Mouse (Mus musculus) midbrain, embryonic 10.5 days (tissue): ENCODE data around the gene Gm21921. TPM values are rescaled to one million over a fixed set of nuclear protein-coding genes. Genes with fewer than 3 reads are reported as not detected.
"Not testable (repeated sequence)": the region's sequence is repeated elsewhere in the genome, so short reads cannot be mapped to it uniquely, and the experiment has no call there.

Experiments
- DNase-seq: peaks from one replicate; pipeline ENCODE4 v3.0.0-alpha.2; 2017; ENCODE audit warnings: low spot score
- H3K27ac ChIP-seq: fragments of 300-500 bp; sonication (generic); replicated peaks from 2 replicates; pipeline ENCODE4 v1.5.1; 2016; ENCODE audit warnings: mild to moderate bottlenecking
- H3K27me3 ChIP-seq: fragments of 300-500 bp; sonication (generic); 2 replicates; pipeline ENCODE4 v1.6.1; 2016; ENCODE audit warnings: low read depth, mild to moderate bottlenecking; ENCODE audit not compliant: poor library complexity, severe bottlenecking
- H3K36me3 ChIP-seq: fragments of 300-500 bp; sonication (generic); 2 replicates; pipeline ENCODE4 v1.6.1; 2016; ENCODE audit warnings: mild to moderate bottlenecking, moderate library complexity
- H3K4me1 ChIP-seq: fragments of 300-500 bp; sonication (generic); 2 replicates; pipeline ENCODE4 v1.6.1; 2016
- H3K4me3 ChIP-seq: fragments of 300-500 bp; sonication (generic); 2 replicates; pipeline ENCODE4 v1.5.1; 2016; ENCODE audit warnings: mild to moderate bottlenecking, moderate library complexity
- H3K9me3 ChIP-seq: fragments of 300-500 bp; sonication (generic); replicated peaks from 2 replicates; pipeline ENCODE4 v1.6.1; 2016; ENCODE audit warnings: mild to moderate bottlenecking
- WGBS: fragments of 180-500 bp; shearing (Covaris S2); methylation state at CpG from one replicate; pipeline ENCODE4 v1.1.7; 2016; 5-methylcytosine and 5-hydroxymethylcytosine counted together
- polyA plus RNA-seq: library from polyadenylated mRNA; unstranded; fragments of >200 nt; fragmentation: Nextera tagmentation; extraction: Ambion mirVana; gene quantifications from 2 replicates; pipeline ENCODE4 v1.2.1, GENCODE M21; 2016

The Gm21921 gene
- polyA plus RNA-seq = not detected in 2 replicates

DNA sequence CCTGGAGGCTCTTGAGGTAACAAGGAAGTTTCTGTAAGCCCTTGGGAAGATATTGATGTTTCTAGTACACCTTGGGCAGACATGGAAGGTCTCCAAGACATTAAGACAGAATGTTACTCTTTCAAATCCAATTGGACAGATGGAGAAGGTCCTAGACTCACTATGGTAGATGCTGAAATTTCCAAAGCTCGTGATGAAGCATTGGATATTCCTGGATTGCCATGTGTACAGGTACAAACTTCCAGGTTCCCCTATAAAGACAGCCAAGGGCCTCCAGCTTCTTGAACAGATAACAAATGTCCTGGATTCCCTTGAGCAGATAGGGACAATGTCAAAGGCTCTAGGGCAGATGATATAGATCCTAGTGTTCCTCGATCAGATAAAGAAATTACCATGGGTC, at the start of gene Gm21921:
Gene Gm21921 (minus strand): TSS at position 101 of the 400 bp plus-strand sequence.
- H3K36me3 ChIP-seq, H3K9me3 ChIP-seq, DNase-seq, H3K27me3 ChIP-seq, H3K27ac ChIP-seq, H3K4me1 ChIP-seq, H3K4me3 ChIP-seq: not testable (repeated sequence)
- no CpG with 5 or more reads among the region's 2 CpGs for WGBS
